Mouse (Mus musculus) adrenal gland, adult 2 months (tissue): ENCODE measurements around the gene Nfkb2. TPM values are rescaled to one million over a fixed set of nuclear protein-coding genes. Genes with fewer than 3 reads are reported as not detected.
A peak's percentile ranks its signal among the peaks of the same experiment; 100 is the strongest.

ENCODE experiments used
- DNase-seq: peaks from one replicate; pipeline ENCODE4 v3.0.0; 2021
- long read RNA-seq: library from polyadenylated mRNA; stranded (forward); transcript quantifications from one replicate; pipeline ENCODE4 v2.0.0, GENCODE M21; 2021
- polyA plus RNA-seq: library from polyadenylated mRNA; depleted of rRNA; stranded (reverse); fragments of >200 nt; gene quantifications from 2 replicates; pipeline ENCODE4 v1.2.3, GENCODE M21; 2012; rRNA removed
- total RNA-seq, 2 experiments: library from RNA; stranded (reverse); gene quantifications; 2 replicates each; pipeline ENCODE4 v1.2.3; 2021

Gene Nfkb2
- 10 to 100 TPM; 34.9 to 44.3 TPM for total RNA-seq
- 65.7 and 80.9 TPM in 2 replicates for polyA plus RNA-seq
- long read RNA-seq, transcript Nfkb2-202 (22 exons, 3,141 nt) = major isoform, 13 of 27 reads
- long read RNA-seq, transcript Nfkb2-201 (23 exons, 2,979 nt) = minor isoform, 6 of 27 reads
- long read RNA-seq, partial matches to known transcripts = 7 of 27 reads
- long read RNA-seq, other reads (novel, unspliced or antisense) = 1 of 27 reads

- DNase-seq = peak; percentile 98
These were observed at the start of gene Nfkb2 for GRCm38 (mm10) chr19:46304216-46304841. Gene Nfkb2, plus strand, starts transcription at chr19:46304320.

- no peak for DNase-seq
These were observed 39.4 kb upstream of the Nfkb2 start for GRCm38 (mm10) chr19:46264762-46265161.

GRCm38 (mm10) chr19:46275307-46275706, 28.8 kb upstream of the Nfkb2 start:
- peak; percentile 23 for DNase-seq

- no peak for DNase-seq
These were observed 21.9 kb upstream of the Nfkb2 start for GRCm38 (mm10) chr19:46282081-46282849.

- no peak for DNase-seq
These were observed 19.4 kb upstream of the Nfkb2 start for GRCm38 (mm10) chr19:46284686-46285085.

GRCm38 (mm10) chr19:46285631-46286030, 18.5 kb upstream of the Nfkb2 start:
- DNase-seq = no peak

GRCm38 (mm10) chr19:46286047-46286446, 18.1 kb upstream of the Nfkb2 start:
- DNase-seq = no peak

- DNase-seq = no peak
These were observed 17.2 kb upstream of the Nfkb2 start for GRCm38 (mm10) chr19:46286926-46287325.

GRCm38 (mm10) chr19:46287566-46287965, 16.6 kb upstream of the Nfkb2 start:
- no peak for DNase-seq

GRCm38 (mm10) chr19:46290535-46291105, 13.5 kb upstream of the Nfkb2 start:
- peak; percentile 63 for DNase-seq

- no peak for DNase-seq
These were observed 7.2 kb upstream of the Nfkb2 start for GRCm38 (mm10) chr19:46296938-46297337.

- no peak for DNase-seq
These were observed 3.6 kb upstream of the Nfkb2 start for GRCm38 (mm10) chr19:46300294-46301045.

- DNase-seq = no peak
These were observed 1.6 kb upstream of the Nfkb2 start for GRCm38 (mm10) chr19:46302551-46302950.

GRCm38 (mm10) chr19:46303251-46304215, 587 bp upstream of the Nfkb2 start:
- no peak for DNase-seq

- no peak for DNase-seq
These were observed 801 bp downstream of the Nfkb2 start for GRCm38 (mm10) chr19:46304908-46305333.

GRCm38 (mm10) chr19:46305432-46306267, 1.5 kb downstream of the Nfkb2 start:
- peak; percentile 95 for DNase-seq

- no peak for DNase-seq
These were observed 2.1 kb downstream of the Nfkb2 start for GRCm38 (mm10) chr19:46306268-46306610.

- DNase-seq = no peak
These were observed 2.7 kb downstream of the Nfkb2 start for GRCm38 (mm10) chr19:46306751-46307289.

GRCm38 (mm10) chr19:46307781-46308180, 3.7 kb downstream of the Nfkb2 start:
- no peak for DNase-seq

- peak; percentile 5 for DNase-seq
These were observed 4.2 kb downstream of the Nfkb2 start for GRCm38 (mm10) chr19:46308303-46308702.
